Mouse (Mus musculus) Muller cell, postnatal 12 days (primary cell): ENCODE measurements around the gene Grik4.

Experiments used
- DNase-seq: peaks from one replicate; pipeline ENCODE4 v3.0.0-alpha.2; 2015; ENCODE audit errors: inconsistent ontology term

The Grik4 gene

DNA sequence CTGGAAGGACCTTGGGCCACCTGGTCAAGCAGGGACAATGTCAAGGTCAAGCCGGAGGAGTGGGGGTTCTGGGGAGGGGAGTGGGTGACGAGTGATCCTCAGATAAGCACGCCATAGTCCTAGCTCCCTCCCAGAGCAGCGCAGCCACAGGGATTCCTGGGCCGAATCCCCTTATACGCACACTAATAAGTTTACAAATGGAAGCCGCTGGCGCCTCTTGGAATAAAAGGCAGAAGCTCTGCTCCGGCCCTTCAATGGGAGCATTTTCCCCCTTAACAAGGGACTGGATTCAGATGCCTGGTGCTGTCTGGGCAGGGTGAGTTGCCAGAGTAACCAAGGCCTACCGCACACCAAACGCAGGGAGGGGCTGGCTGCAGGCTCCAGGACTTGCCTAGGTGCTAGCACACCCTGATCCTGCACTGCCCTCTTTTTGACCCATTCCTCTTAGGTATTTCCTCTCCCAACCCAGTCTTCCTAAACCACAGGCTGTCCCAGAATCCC, 46.2 kb downstream of the Grik4 start:
- peak; percentile 36 for DNase-seq

DNA sequence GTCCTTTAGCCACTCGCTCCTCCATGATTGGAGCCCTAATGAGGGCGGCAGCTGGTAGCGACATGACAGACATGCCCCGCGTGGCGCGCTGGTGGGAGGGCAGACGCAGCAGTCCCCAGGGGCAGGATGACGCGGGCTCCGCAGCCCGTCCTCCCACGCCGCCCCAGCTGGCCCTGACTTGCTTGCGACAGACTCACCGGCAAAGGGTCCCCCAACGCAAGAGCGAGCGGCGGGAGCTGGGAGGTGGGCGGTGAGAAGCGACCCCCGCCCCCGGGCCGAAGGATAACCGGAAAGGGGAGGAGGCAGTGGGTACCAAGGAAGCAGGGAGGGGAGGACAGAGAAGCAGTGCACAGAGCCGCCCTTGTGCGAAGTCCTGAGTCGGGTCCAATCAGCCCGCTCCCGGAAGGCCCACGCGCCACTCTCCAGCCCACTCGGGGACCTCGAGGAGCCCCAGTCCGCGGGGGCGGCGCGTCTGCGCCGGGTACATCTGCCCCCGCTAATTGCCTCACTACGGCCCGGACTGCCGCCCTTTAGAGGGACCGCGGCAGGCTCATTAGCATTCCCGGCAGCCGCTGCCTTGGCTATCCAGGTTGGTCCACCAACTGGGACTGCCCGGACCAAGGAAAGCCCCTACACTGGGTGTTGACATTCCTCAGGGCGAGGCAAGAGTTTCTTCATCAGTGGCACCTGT, 46.8 kb downstream of the Grik4 start:
- peak; percentile 87 for DNase-seq

DNA sequence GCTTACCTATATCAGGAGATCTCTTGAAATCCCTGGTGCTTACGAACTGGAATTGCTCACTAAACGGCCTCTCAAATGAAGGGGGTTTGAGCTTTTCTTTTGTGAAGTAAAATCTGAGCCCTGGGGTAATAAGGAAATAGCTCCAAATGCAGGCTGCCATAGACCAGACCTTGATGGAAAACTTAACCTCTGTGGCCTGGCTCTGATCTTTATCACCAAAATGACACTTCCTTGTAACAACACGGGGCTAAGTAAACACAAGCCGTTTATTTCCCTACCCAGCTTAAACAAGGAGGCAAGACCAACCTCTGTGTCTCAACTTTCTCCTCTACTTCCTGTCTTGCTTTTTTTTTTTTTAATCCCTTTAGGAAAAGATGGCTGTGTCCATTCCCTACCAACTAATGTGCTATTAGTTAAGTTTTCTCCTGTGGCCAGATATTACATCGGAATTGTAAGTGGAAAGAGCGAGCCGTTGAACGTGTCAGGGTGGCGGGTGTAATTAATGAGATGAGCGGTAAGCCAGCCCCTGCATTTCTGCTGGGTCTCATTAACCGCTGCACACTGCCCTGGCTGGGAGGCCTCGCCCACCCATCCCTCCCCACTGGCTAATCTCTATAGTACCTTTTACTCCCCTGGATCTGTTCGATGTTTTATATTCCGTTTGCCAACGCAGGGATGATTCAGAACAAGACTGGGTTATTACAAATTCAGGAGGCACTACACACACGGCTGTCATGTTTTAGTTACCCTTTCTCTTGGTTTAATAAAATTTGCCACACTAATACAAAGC, 47.7 kb downstream of the Grik4 start:
- DNase-seq = peak; percentile 63

DNA sequence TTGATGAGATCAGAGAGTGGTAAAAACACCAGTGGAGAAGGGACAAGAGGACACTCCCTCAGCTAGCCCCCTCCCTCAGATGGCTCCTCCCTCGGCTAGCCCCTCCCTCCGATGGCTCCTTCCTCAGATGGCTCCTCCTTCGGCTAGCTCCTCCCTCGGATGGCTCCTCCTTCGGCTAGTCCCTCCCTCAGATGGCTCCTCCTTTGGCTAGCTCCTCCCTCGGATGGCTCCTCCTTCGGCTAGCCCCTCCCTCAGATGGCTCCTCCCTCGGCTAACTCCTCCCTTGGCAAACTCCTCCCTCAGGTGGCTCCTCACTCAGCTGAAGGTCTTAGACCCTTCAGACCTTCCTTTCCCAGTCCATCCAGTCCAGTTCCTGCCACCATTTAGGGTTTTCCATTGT, 51.5 kb downstream of the Grik4 start:
- DNase-seq = no peak

DNA sequence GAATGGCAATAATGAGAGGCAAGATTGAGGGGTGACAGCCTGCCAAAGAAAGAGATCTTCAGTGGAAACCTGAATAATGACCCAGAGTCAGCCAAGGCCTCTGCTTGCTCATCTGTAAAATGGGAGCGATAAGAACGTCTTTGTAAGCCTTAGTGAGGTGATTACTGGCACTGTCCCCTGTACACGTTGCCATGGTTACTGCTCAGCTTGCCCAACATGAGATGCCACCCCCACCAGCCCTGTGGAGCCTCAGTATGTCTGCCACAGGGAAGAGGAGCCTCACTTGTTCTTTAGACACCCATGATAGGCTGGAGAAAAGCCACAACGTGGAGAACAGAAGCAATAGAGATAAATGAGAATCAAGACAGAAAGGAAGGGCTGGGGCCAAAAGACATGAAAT, 56.4 kb downstream of the Grik4 start:
- no peak for DNase-seq

DNA sequence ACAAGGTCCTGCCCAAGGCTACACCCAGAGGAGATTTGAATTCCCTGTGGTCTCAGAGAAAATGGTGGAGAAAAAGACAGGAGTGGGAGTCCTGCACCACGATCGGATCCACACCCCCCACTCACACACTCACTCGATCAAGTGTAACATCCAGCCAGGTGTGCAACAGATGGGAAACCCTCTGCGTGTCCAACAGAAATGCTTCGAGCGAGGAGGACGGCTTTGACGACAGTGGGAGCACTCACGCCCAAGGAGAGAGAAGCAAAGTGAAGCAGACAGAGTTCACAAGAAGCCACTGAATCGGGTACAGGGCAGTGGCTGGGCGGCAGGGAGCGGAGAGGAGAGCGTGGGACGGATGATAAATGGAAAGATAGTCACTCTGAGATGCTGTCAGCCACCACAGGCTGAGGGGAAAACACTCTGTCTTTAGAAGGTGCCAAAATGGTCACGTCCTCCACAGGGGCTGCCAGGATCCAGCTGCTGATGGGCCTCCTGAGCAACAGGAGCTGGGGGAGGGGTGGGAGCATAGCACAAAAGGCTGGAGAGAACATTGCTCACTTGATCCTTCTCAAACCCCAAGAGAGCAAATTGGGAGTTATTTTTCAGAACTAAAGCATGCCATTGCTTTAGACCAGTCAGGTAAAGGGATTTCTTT, 58.1 kb downstream of the Grik4 start:
- DNase-seq = peak; percentile 33

DNA sequence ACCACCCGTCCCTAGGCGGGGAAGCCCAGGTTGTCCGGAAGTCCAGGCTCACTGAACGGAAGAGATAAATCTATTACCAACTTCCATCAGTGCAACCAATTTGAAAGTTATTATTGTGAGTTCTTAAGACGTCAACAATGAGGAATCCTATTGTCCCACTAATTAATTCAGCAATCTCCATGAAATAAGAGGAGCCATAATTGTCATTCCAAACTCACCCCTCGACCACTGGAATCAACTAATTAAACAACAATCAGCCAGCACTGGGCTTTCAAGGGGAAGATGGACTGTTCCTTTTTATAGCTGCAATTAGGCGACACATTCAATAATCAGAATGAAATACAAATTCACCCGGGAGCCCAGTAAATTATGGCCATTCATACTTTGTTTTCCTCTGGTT, 58.7 kb downstream of the Grik4 start:
- DNase-seq = peak; percentile 86

DNA sequence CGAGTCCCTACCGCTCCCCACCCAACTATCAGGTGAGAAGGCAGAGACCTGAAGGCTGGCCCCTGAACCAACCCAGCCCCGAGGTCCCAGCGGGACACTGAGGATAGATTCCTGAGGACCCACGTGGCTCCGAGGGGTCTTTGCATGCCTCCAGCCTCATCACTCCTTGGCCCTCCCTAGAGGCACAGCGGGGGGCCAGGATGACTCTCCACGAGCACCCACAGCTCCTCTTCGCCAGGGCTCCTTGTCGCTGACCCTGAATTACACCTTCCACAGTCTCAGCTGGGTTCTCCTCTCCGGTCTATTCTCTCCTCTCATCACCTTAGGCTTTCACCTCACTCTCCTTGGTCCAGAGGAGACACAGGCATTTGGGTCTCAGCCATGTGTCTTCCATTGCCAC, 59.2 kb downstream of the Grik4 start:
- DNase-seq = no peak

DNA sequence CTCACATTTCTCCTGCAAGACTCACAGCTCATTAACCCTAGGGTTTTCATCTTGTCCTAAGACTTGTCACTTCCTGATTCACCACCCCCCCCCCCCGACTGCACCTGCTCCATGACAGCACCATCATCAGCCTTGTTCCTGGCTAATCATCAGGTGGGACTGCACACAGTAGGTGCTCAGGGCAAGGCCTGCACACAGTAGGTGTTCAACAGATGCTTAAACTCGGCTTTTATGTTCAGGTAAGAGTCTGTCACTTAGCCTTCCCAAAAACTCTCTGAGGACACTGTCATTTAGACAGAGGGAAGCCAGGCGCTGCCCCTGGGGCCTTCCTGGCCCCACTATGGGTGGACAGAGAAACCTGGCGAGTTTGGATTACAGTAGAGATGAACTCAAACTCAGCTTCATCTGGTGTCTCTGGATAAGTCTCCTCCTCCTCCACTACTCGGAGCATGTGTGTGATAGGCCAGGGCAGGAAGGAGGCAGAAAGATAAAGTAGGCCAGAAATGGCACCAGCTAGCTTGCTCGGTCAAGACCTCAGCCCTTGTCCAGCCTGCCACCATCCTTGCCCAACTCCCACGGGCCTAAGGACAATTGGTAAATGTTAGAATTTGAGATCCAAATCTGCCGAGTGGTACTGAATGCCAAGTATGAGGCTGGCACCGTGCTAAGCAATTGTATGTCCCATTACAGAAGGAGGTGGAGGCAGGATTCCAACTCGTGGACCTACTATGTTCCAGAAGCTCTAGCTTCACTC, 61.1 kb downstream of the Grik4 start:
- DNase-seq = no peak

DNA sequence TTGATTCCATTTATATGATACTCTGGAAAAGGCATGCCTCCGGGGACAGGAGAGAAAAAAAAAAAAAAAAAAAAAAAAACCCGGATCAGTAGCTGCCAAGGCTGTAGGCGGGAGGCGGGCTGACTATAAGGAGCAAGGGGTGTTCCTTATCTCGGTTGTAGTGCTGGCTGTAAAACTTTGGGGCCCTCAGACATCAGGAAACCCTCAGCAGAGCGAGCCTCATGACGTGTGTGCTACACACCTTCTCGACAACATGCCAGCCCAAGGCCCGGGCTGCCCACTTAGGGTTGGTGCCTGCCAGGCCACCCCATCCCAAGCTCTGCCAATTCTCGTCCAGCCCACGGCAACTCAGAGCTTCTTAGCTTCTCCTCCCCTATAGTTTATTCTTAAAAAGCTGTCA, 62.0 kb downstream of the Grik4 start:
- no peak for DNase-seq

DNA sequence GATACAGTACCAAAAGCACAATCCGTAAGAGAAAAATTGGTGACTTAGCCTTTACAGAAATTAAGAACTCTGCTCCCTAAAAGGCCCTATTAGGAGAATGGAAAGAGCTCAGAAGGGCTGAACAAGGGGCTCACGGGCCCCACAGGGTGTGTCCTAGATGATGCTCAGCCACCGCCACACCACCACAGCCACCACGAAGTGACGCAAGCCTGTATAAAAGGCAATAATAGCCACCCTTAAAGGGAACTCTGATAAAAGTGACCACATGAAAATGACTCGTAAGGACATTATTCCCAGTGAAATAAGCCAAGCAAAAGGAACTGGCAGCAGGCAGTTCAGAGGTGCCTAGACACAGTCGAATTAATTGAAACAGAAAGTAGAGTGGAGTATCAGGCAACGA, 63.3 kb downstream of the Grik4 start:
- peak; percentile 64 for DNase-seq

DNA sequence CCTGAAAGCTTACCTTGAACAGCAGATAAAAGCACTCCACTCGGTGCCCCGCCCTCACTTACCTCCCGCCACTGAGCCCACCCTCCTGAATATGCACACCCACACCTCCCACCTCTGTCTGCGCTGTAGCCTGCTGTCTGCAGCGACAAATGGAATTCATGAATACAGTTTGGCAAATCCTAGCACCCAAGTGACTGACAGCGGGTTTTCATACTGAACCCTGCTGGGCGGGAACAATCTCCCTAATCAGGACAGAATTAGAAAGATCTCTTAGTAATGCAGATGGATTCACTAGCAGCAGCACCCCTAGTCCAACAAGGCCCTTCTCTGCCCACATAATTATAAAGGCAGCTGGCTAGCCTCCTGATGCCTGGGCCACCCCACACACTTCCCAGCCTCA, 65.9 kb downstream of the Grik4 start:
- DNase-seq = no peak

DNA sequence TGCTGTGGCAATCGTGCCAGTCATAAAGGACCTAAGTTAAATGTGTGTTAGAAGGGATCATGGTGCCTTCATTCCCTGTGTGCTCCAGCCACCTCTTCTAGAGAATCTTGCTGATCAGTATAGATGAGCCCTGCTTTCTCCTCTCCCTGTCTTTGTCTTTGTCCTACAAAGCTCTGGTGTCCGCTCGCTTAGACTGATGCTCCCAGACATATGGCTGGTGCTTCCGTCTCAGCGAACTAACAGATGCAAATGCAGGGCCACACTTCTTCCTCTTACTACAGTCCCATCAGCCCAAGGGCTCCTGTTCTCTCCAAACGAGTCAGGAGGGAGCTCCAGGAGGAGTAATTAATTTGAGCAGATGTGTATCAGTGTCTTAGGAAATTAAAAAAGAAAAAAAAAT, 71.4 kb downstream of the Grik4 start:
- no peak for DNase-seq

DNA sequence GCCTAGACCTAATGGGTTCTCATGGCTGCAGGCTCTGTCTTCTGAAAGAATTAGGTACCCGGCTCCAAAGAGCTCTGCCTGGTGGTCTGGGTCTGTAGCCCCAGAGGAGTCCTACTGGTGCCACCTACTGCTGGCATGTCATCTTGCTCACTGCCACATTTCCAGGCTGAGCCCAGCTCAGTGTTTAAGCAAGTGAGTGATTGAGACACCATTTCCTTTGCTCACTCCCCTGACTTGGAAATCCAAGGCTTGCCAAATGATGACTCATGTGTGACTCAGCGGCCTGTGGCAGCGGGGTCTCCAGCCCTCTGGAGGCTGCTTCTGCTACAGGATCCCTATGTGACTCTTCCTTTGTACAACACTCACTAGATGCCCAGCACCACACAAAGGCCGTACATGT, 72.6 kb downstream of the Grik4 start:
- peak; percentile 91 for DNase-seq

DNA sequence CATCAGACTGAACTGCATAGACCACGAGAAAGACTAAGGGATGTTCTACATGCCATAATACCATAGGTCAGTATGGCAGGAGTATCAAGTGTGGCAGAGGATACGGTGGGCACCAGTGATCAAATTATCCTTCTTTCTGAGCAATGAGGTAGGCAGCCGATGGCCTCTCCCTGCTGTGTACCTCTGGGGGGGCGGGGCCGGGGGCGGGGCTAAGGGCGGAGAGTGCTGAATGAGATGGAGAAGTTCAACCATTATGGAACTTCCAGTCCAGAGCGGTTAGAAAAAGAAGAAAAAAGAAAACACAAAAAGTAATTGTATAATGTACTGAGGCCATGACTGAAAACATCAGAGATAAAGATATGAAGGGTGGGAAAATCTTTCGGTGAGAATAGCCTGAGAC, 74.0 kb downstream of the Grik4 start:
- no peak for DNase-seq

DNA sequence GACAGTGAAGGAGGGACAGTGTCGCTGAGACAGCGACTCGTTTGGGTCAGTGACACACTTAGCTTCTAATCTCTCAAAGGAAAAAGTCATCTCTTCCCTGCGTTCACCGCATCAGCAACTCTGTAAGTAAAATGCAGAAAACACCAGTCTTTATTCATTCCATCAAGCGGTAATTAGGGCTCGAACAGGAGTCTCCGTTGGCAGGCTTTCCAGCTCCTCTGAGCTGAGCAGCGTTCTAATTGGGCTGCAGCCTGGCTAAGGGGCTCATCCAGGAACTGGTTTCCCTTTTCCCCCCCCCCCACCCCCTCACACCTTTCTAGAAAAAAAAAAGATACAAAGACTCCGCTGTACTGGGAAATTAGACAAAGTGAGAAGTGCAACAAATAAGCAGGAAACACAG, 75.8 kb downstream of the Grik4 start:
- no peak for DNase-seq

DNA sequence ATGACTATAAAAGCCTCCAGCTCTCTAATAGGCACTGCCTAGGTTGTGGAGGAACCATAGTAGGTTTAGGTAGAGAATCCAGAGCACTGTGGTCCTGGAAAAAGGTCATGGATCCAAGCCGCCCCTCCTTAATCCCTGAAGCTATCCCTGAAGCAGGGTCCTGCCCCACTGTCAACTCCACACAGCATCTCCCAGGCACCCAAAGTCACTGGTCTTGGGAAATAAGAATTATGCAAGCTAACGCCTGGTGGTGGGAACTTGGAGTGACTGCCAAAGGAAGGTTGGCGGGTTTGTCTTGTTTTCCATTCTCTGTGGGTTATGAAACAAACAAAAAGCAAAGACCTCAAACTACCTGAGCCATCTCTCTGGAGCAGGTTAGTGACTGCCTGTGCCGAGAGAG, 77.6 kb downstream of the Grik4 start:
- no peak for DNase-seq

DNA sequence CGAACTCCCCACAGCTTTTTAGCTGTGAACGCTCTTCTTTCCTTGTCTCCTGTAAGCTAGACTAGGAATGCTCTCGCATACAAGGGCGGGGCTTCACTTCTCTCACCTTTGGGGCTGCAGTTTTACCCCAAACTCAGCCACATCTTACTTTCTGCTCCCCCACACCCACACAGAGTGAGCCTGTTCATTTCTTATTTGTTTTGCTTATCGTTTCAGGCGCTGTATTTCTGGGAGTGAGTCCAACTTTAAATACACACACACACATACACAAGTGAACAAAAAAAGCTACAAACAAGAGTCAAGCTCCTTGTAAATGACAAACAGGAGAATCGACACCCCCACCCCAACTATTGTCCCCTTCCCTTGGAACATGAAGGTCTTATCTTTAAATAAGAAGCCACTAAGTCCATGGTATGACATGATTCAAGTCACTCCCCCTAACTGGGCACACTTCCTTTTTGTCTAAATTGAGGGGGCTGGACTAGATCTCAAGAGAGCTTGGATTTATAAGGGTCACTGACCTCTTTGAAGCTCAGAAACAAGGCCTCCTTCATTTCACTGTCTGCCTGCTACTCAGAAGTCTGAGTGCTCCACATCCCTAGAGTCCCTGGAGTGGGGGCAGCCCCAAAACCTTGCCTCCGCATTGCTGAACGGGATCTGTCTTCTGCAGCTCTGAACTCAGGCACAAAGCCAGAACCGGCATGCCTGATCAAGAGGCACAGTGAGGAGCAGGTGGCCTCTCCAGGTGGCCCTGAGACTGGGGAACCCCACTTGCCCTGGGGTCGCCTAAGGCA, 79.1 kb downstream of the Grik4 start:
- no peak for DNase-seq

DNA sequence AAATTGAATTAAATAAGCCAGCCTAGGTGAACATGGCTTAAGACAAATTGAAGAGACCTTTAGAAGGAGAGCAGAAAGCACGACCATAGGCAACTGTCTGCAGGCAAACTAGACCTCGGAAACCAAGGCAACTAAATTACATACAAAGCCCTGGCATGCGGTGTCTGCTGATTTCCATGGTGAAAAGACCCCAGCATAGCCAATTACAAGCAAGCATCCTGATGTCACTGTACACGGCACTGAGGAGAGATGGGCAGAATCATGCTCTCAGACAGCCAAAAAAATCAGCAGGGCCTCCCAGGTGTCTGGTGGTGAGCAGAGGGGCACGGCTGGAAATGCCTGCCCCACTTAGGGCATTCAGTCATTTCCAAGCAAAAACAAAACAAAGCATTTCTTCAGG, 80.9 kb downstream of the Grik4 start:
- DNase-seq = no peak

DNA sequence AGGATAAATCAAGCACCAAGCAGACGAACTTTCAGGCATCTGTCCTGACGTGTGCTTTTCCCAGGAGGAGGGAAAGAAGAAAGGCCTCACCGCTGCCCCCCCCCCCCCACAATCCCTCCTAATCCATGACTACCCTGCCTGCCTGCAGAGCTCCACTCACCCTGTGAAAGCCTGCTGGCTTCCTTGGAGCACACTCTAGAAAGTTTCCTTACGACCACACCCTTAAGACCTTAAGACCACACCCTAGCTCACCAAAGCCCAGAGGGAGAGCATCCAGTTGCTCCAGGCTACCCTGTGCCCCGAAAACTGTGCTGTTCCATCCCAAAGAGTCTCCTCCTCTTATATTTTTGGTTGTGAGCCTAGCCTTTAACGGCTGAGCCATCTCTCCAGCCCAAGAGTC, 82.6 kb downstream of the Grik4 start:
- DNase-seq = no peak

DNA sequence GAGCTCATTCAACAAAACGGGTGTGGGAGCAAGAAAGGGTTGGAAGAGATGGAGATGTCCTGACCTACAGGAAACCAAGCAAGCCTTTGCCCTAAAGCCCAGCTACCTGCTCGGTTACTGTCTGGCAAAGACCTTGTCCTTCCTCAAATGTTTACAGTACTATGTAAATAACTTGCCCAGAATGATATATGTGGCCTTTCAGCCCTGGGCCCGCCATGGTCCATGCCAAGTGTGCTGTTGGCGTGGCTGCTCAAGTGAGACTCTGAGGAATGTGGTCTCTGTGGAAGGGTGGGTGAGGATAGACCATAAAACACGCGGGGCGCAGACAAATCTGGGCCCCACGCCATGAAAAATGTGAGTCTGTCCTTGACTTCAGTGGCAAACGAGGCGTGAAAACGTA, 83.1 kb downstream of the Grik4 start:
- no peak for DNase-seq
